Mouse (Mus musculus) heart, embryonic 11.5 days (tissue): ENCODE data around the gene Slc15a1. TPM values are rescaled to one million over a fixed set of nuclear protein-coding genes. Genes with fewer than 3 reads are reported as not detected.

Source experiments
- ATAC-seq: fragments of 200-750 bp; cut with Nextera tagmentation; replicated peaks from 2 replicates; pipeline ENCODE4 v1.8.0; 2017; ENCODE audit warnings: moderate library complexity; ENCODE audit not compliant: insufficient number of reproducible peaks, low FRiP score, low TSS enrichment
- H3K27ac ChIP-seq: fragments of 300-500 bp; sonication (generic); 2 replicates; pipeline ENCODE4 v1.5.1; 2014; ENCODE audit warnings: mild to moderate bottlenecking, low read depth, low read length
- H3K27me3 ChIP-seq: fragments of 300-500 bp; sonication (generic); 2 replicates; pipeline ENCODE4 v1.6.1; 2014; ENCODE audit warnings: mild to moderate bottlenecking, low read length, mixed read lengths; ENCODE audit not compliant: control insufficient read depth, insufficient read depth
- H3K36me3 ChIP-seq: fragments of 300-500 bp; sonication (generic); 2 replicates; pipeline ENCODE4 v1.6.1; 2014; ENCODE audit warnings: mild to moderate bottlenecking, low read length, moderate library complexity, mixed read lengths; ENCODE audit not compliant: control insufficient read depth, insufficient read depth
- H3K4me1 ChIP-seq: fragments of 300-500 bp; sonication (generic); 2 replicates; pipeline ENCODE4 v1.6.1; 2014; ENCODE audit warnings: low read length; ENCODE audit not compliant: control insufficient read depth, insufficient read depth
- H3K4me2 ChIP-seq: fragments of 300-500 bp; sonication (generic); 2 replicates; pipeline ENCODE4 v1.6.1; 2014; ENCODE audit warnings: mild to moderate bottlenecking, moderate library complexity
- H3K4me3 ChIP-seq: fragments of 300-500 bp; sonication (generic); 2 replicates; pipeline ENCODE4 v1.5.1; 2014; ENCODE audit warnings: low read depth, low read length
- H3K9ac ChIP-seq: fragments of 300-500 bp; sonication (generic); 2 replicates; pipeline ENCODE4 v1.6.1; 2014; ENCODE audit warnings: mild to moderate bottlenecking, low read depth, low read length, moderate library complexity
- H3K9me3 ChIP-seq: fragments of 300-500 bp; sonication (generic); replicated peaks from 2 replicates; pipeline ENCODE4 v1.6.1; 2016; ENCODE audit warnings: low read length; ENCODE audit not compliant: control insufficient read depth
- WGBS: fragments of 180-500 bp; shearing (Covaris S2); extraction: QIAGEN DNeasy Blood & Tissue Kit; methylation state at CpG from one replicate; pipeline ENCODE4 v1.1.7; 2014; ENCODE audit not compliant: insufficient replicate concordance; 5-methylcytosine and 5-hydroxymethylcytosine counted together
- polyA plus RNA-seq: library from polyadenylated mRNA; unstranded; fragments of >200 nt; fragmentation: Nextera tagmentation; extraction: Ambion mirVana; gene quantifications from 2 replicates; pipeline ENCODE4 v1.2.1, GENCODE M21; 2014

Slc15a1 gene
- polyA plus RNA-seq, 1 experiment from 2014 or later = not detected

DNA sequence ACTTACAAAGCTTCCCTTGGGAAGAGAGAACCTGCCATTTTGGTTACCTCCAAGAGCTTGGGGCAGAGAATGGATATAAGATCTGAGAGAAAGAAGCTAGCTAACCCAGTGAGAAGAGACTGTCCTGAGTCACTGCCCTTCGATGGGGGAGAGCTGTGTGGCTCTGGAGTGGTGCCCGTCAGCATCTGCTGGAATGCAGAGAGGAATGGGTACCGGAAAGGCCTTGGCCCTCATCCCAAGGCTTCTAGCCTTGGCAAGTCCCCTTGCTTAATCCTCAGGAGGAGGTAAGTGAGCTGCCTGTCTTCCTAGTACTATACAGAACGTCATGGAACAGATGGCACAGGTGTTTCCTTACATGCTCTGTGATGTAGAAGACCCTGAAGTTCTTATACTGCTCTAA lies 38.6 kb downstream of the Slc15a1 start:
- H3K27ac ChIP-seq = no peak overlapping the region
- no peaks in the 10 kb centered on the region for H3K9me3 ChIP-seq
- H3K27me3 ChIP-seq = no peaks in the 10 kb centered on the region
- H3K4me1 ChIP-seq = no peaks in the 10 kb centered on the region
- H3K9ac ChIP-seq = no peak overlapping the region
- no peak for ATAC-seq
- H3K36me3 ChIP-seq = no peaks in the 10 kb centered on the region
- H3K4me2 ChIP-seq = no peak overlapping the region
- no peak overlapping the region for H3K4me3 ChIP-seq
- 75% methylated on average over 4 of the region's 4 CpGs for WGBS

DNA sequence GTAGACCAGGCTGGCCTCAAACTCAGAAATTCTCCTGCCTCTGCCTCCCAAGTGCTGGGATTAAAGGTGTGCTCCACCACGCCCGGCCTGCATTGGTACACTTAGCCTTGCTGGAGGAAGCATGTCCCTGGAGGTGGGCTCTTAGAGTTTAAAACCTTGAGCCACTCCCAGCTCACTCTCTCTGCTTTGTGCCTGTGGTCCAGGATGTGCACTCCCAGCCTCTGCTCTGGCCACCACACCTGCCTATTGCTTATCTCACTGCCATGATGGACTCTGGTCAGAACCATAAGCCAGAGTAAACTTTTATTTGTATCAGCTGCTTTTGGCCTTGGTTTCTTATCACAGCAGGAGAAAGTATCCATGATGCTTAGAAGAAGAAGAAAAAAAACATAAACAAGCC lies 40.7 kb downstream of the Slc15a1 start:
- H3K9me3 ChIP-seq = no peaks in the 10 kb centered on the region
- no peak for ATAC-seq
- H3K4me3 ChIP-seq = no peak overlapping the region
- H3K4me2 ChIP-seq = no peak overlapping the region
- H3K36me3 ChIP-seq = no peaks in the 10 kb centered on the region
- H3K9ac ChIP-seq = no peak overlapping the region
- no peak overlapping the region for H3K27ac ChIP-seq
- WGBS = 100% methylated on average over 2 of the region's 2 CpGs
- H3K4me1 ChIP-seq = no peaks in the 10 kb centered on the region
- no peaks in the 10 kb centered on the region for H3K27me3 ChIP-seq

- Histone ChIP-seq H3K9ac (no peak overlapping the region), H3K4me1 (no peaks in the 10 kb centered on the region), H3K27ac (no peak overlapping the region), H3K4me3 (no peak overlapping the region), H3K9me3 (no peaks in the 10 kb centered on the region), H3K36me3 (no peaks in the 10 kb centered on the region), H3K4me2 (no peak overlapping the region), H3K27me3 (no peaks in the 10 kb centered on the region)
- 61% methylated on average over 5 of the region's 5 CpGs for WGBS
- no peak for ATAC-seq
Measured at GRCm38 (mm10) chr14:121462756-121463155, 42.3 kb downstream of the Slc15a1 start.

DNA sequence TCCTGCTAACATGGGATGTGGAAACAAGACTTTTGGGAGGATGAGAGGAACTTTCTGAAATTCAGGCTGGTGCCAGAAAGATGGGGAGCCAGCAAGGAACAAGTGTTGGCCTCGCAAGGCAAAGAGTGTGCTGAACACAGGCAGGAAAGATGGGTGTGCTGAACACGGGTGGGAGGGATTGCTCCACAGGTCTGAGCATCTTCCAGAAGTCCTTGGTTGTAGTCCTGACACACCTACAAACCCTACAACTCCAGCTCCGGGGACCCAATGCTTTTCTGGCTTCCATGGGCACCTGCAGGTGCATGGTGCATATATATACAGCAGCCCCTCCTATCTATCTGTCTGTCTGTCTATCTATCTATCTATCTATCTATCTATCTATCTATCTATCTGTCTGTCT lies 44.1 kb downstream of the Slc15a1 start:
- Histone ChIP-seq H3K27ac (no peak overlapping the region), H3K4me1 (0 out of 2 replicates have a peak, but pooled peaks cover under 1% of the 10 kb centered on the region), H3K36me3 (no peaks in the 10 kb centered on the region), H3K27me3 (no peaks in the 10 kb centered on the region), H3K9me3 (no peaks in the 10 kb centered on the region), H3K4me2 (no peak overlapping the region), H3K4me3 (no peak overlapping the region), H3K9ac (no peak overlapping the region)
- no peak for ATAC-seq
- 76% methylated on average over 3 of the region's 3 CpGs for WGBS

- ATAC-seq = no peak
- H3K4me2 ChIP-seq = no peak overlapping the region
- no peak overlapping the region for H3K27ac ChIP-seq
- no peaks in the 10 kb centered on the region for H3K36me3 ChIP-seq
- H3K4me3 ChIP-seq = no peak overlapping the region
- no peak overlapping the region for H3K9ac ChIP-seq
- WGBS = 59% methylated on average over 1 of the region's 1 CpGs
- no peaks in the 10 kb centered on the region for H3K27me3 ChIP-seq
- peaks cover 4% of the 10 kb centered on the region; the same call in 1 of the 2 replicates for H3K4me1 ChIP-seq
- no peaks in the 10 kb centered on the region; the same call in 1 of the 2 replicates for H3K9me3 ChIP-seq
Measured at GRCm38 (mm10) chr14:121458521-121458920, 46.5 kb downstream of the Slc15a1 start.

DNA sequence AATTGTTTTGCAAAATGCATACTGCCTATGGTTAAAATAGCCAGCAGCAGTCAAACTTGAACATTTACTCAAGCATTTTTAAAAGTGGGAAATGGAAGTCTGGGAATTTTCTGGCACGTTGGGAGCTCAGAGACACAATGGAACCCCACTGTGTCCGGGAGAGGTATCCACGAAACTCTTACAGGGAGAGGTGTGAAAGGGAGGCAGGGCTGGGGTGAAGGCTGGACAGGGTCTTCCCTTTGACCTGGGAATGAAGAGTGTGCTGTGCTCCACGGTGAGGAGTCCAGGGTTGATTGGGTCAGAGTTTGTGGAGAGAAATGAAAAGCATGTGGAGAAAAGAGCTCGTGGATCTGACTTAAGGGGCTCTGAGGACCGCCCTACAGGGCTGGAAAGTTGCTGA lies 47.5 kb downstream of the Slc15a1 start:
- WGBS = 75% methylated on average over 6 of the region's 6 CpGs
- H3K4me2 ChIP-seq = no peak overlapping the region
- H3K4me3 ChIP-seq = no peak overlapping the region
- H3K9me3 ChIP-seq = no peaks in the 10 kb centered on the region; the same call in 1 of the 2 replicates
- H3K27me3 ChIP-seq = no peaks in the 10 kb centered on the region
- H3K36me3 ChIP-seq = no peaks in the 10 kb centered on the region
- ATAC-seq = no peak
- no peak overlapping the region for H3K9ac ChIP-seq
- no peak overlapping the region for H3K27ac ChIP-seq
- H3K4me1 ChIP-seq = peaks cover 4% of the 10 kb centered on the region; the same call in 1 of the 2 replicates

DNA sequence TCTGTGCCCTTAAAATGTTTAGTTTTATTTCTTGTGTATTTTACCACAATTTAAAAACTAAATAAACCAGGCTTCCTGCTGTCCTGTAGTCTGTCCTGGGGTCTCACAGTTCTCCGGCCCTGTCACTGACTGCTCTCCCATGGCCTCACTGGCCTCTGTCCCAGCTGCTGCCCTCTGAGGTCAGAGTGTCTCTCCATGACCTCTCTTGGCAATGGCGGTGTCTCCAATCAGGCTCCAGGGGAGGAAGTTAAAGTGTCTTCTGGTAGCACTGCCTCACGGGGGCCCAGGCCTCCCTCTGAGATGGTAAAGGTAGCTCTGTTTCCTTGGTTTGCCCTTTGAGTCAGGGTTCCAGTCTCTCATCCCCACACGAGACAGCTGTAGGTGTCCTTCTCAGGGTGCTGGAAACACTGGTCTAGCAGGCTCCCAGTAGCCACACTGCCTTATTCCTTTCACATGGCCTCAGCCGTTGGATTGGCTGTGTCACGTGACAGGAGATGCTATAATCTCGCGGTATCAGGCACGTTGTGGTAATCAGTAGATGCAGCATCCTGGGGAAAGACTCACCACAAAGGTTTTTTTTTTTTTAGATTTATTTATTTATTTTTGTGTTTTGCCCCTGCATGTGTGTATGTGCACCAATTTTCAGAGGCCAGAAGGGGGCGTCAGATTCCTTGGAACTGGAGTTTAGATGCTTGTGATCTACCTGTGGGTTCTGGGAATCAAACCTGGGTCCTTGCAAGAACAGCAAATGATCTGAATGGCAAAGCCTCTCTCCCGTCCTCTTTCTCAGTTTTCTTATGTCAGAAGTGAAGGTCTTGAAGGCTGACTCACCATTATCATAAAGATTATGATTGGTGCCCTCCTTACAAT lies 48.4 kb downstream of the Slc15a1 start:
- ATAC-seq = no peak
- Histone ChIP-seq H3K4me1 (peaks cover 4% of the 10 kb centered on the region; the same call in 1 of the 2 replicates), H3K27me3 (no peaks in the 10 kb centered on the region), H3K9ac (no peak overlapping the region), H3K36me3 (no peaks in the 10 kb centered on the region), H3K4me2 (no peak overlapping the region), H3K4me3 (no peak overlapping the region), H3K27ac (no peak overlapping the region), H3K9me3 (no peaks in the 10 kb centered on the region; the same call in 1 of the 2 replicates)
- 76% methylated on average over 11 of the region's 11 CpGs for WGBS

- WGBS = 55% methylated on average over 15 of the region's 15 CpGs
Measured at GRCm38 (mm10) chr14:121455976-121456375, 49.1 kb downstream of the Slc15a1 start.

More at GRCm38 (mm10) chr14:121455976-121456375, 49.1 kb downstream of the Slc15a1 start:
- Histone ChIP-seq H3K27ac (no peak overlapping the region), H3K4me2 (no peak overlapping the region; the same call in 1 of the 2 replicates), H3K36me3 (no peaks in the 10 kb centered on the region), H3K27me3 (no peaks in the 10 kb centered on the region), H3K9me3 (no peaks in the 10 kb centered on the region; the same call in 1 of the 2 replicates), H3K4me1 (peaks cover 4% of the 10 kb centered on the region; the same call in 1 of the 2 replicates), H3K4me3 (no peak overlapping the region), H3K9ac (0 out of 2 replicates have a peak overlapping the region, but pooled peaks have one; percentile 46)
- ATAC-seq = no peak
